Mouse (Mus musculus): Measurements from ENCODE around the gene Olfr1394. TPM values are rescaled to one million over a fixed set of nuclear protein-coding genes. Genes with fewer than 3 reads are reported as not detected.
A peak's percentile ranks its signal among the peaks of the same experiment; 100 is the strongest.
"Not testable (repeated sequence)": the region's sequence is repeated elsewhere in the genome, so short reads cannot be mapped to it uniquely, and the experiment has no call there.

Olfr1394 gene
- polyA plus RNA-seq, 1 experiment from 2014 or later, result not detected

- 81% methylated on average over 6 of the region's 6 CpGs for WGBS
- H3K4me3 ChIP-seq (ENCODE audit: low read length), result no peak overlapping the region
- no peak overlapping the region for H3K27ac ChIP-seq (ENCODE audit: low read depth, low read length)
- H3K9me3 ChIP-seq (ENCODE audit: control insufficient read depth, low read length), result no peaks in the 10 kb centered on the region
- no peak overlapping the region for H3K9ac ChIP-seq (ENCODE audit: low read depth, low read length)
- ATAC-seq, result no peak
- H3K27me3 ChIP-seq (replicated peaks; ENCODE audit: control insufficient read depth, insufficient read depth, low read length), result no peaks in the 10 kb centered on the region
- H3K4me2 ChIP-seq (ENCODE audit: low read length), result no peak overlapping the region
- no peaks in the 10 kb centered on the region for H3K4me1 ChIP-seq (ENCODE audit: control insufficient read depth, insufficient read depth, low read depth, low read length)
- H3K36me3 ChIP-seq (ENCODE audit: control insufficient read depth, insufficient read depth, low read length), result no peaks in the 10 kb centered on the region
Measured at GRCm38 (mm10) chr11:49186452-49186851, 32.3 kb downstream of the Olfr1394 start.

DNA sequence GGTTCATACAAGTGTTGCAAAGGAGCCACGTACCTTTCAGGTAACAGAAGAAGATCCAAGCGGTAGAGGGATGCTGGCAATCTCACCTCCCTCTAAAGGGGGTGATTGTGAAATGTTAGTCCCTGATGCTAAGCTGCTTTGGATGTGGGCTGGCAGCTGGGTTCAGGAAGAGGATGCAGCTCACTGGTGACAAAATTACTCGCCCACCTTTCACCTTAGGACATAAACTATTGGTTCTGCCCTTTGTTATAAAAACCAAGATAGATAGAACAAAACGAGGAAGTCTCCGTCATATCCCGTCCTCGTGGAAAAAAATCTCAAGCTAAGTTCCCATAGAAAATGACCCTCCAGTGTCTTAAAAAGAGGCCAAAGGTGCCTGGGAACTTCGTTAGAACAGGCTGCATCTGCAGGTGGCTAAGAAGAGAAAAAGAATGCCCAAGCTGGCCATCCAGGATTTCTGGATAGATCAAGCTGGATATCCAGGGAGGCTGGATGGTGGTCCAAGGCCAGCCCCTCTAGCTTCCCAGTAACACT is 32.8 kb downstream of the Olfr1394 start, which contains the start of gene Btnl9:
Gene Btnl9, minus strand, starts transcription at position 205 of the 534 bp plus-strand sequence.
- 81% methylated on average over 8 of the region's 8 CpGs for WGBS
- no peaks in the 10 kb centered on the region for H3K27me3 ChIP-seq (replicated peaks; ENCODE audit: control insufficient read depth, insufficient read depth, low read length)
- H3K4me3 ChIP-seq (ENCODE audit: low read length), result no peak within 1 kb of the TSS
- H3K4me1 ChIP-seq (ENCODE audit: control insufficient read depth, insufficient read depth, low read depth, low read length), result no peaks in the 10 kb centered on the region
- no peak within 1 kb of the TSS for H3K9ac ChIP-seq (ENCODE audit: low read depth, low read length)
- H3K36me3 ChIP-seq (ENCODE audit: control insufficient read depth, insufficient read depth, low read length), result no peaks in the 10 kb centered on the region
- ATAC-seq, result no peak
- no peaks in the 10 kb centered on the region for H3K9me3 ChIP-seq (ENCODE audit: control insufficient read depth, low read length)
- H3K4me2 ChIP-seq (ENCODE audit: low read length), result no peak within 1 kb of the TSS
- H3K27ac ChIP-seq (ENCODE audit: low read depth, low read length), result no peak within 1 kb of the TSS

DNA sequence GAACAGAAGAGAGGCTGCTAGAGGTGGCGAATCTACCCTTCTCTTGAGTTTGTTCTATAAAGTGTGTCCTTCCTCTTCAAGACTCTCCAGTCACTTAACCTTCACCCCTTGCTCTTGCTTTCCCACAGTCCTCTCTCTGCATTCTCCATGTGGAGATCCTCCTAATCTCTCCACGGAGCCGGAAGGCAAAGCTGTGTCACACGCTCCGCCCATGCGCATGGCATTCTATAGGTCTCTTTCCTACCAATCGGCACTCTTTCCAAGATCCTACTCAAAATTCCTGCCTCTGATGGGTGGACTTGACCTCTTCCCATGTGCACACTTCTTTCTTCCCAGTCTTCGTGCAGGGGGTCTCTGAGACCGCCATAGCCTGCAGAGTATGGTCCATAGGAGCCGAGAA is 33.5 kb downstream of the Olfr1394 start:
- WGBS, result 87% methylated on average over 10 of the region's 10 CpGs

DNA sequence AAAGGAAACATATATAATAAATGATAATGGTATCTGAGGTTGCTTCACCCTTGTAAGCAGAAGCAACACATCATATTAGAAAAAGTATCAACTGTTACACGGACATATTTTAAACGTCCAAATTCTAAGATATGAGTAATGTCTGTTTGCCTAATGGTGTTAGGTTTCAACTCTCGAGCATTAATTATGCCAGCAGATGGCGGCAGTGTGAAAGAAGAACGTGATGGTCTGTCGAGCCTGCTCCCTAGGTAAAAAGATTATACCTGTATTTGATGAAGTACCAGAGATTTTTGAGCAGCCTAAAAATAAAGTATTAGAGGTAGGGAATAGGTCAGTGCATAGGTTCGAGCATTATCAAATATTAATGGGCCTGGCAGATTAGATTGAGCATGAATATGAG is 35.6 kb downstream of the Olfr1394 start:
- Histone ChIP-seq H3K9ac (ENCODE audit: low read depth, low read length) (no peak overlapping the region), H3K4me2 (ENCODE audit: low read length) (no peak overlapping the region), H3K4me3 (ENCODE audit: low read length) (no peak overlapping the region), H3K27ac (ENCODE audit: low read depth, low read length) (no peak overlapping the region), H3K9me3 (ENCODE audit: control insufficient read depth, low read length) (no peaks in the 10 kb centered on the region), H3K27me3 (replicated peaks; ENCODE audit: control insufficient read depth, insufficient read depth, low read length) (no peaks in the 10 kb centered on the region), H3K36me3 (ENCODE audit: control insufficient read depth, insufficient read depth, low read length) (no peaks in the 10 kb centered on the region), H3K4me1 (ENCODE audit: control insufficient read depth, insufficient read depth, low read depth, low read length) (no peaks in the 10 kb centered on the region)
- 0 out of 2 replicates have a peak, but pooled peaks have one; percentile 50 for ATAC-seq
- WGBS, result 7% methylated on average over 7 of the region's 7 CpGs

More for the DNA sequence above, 33.5 kb downstream of the Olfr1394 start:
- Histone ChIP-seq H3K4me1 (ENCODE audit: control insufficient read depth, insufficient read depth, low read depth, low read length) (no peaks in the 10 kb centered on the region), H3K9ac (ENCODE audit: low read depth, low read length) (no peak overlapping the region), H3K4me2 (ENCODE audit: low read length) (no peak overlapping the region), H3K27me3 (replicated peaks; ENCODE audit: control insufficient read depth, insufficient read depth, low read length) (no peaks in the 10 kb centered on the region), H3K27ac (ENCODE audit: low read depth, low read length) (no peak overlapping the region), H3K4me3 (ENCODE audit: low read length) (no peak overlapping the region), H3K9me3 (ENCODE audit: control insufficient read depth, low read length) (no peaks in the 10 kb centered on the region), H3K36me3 (ENCODE audit: control insufficient read depth, insufficient read depth, low read length) (no peaks in the 10 kb centered on the region)
- ATAC-seq, result no peak

DNA sequence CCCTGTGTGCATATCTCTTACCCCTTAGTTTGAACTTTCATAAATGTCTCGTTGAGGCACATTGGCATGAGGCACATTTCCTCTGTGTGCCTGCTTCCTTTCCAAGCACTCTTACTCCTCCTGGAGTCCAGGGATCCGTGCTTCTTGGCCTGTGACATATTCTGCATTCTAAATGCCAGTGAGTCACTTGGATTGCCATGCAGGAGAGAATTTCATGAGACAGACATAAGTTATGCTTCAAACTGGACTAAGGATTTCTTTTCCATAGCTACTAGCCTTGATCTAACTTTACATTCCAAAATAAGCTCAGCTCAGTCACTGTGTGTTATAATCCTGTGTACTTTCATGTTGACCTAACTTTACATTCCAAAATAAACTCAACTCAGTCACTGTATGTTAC is 36.9 kb downstream of the Olfr1394 start:
- Histone ChIP-seq H3K4me2 (ENCODE audit: low read length) (no peak overlapping the region), H3K4me1 (ENCODE audit: control insufficient read depth, insufficient read depth, low read depth, low read length) (no peaks in the 10 kb centered on the region), H3K4me3 (ENCODE audit: low read length) (no peak overlapping the region), H3K27me3 (replicated peaks; ENCODE audit: control insufficient read depth, insufficient read depth, low read length) (no peaks in the 10 kb centered on the region), H3K9me3 (ENCODE audit: control insufficient read depth, low read length) (no peaks in the 10 kb centered on the region), H3K36me3 (ENCODE audit: control insufficient read depth, insufficient read depth, low read length) (no peaks in the 10 kb centered on the region), H3K9ac (ENCODE audit: low read depth, low read length) (no peak overlapping the region), H3K27ac (ENCODE audit: low read depth, low read length) (no peak overlapping the region)
- no peak for ATAC-seq
- 60% methylated on average over 2 of the region's 2 CpGs for WGBS

- not testable (repeated sequence) for H3K4me1 ChIP-seq (ENCODE audit: control insufficient read depth, insufficient read depth, low read depth, low read length); H3K4me3 ChIP-seq (ENCODE audit: low read length); H3K27me3 ChIP-seq (replicated peaks; ENCODE audit: control insufficient read depth, insufficient read depth, low read length); H3K9me3 ChIP-seq (ENCODE audit: control insufficient read depth, low read length); ATAC-seq; H3K9ac ChIP-seq (ENCODE audit: low read depth, low read length); H3K4me2 ChIP-seq (ENCODE audit: low read length); H3K27ac ChIP-seq (ENCODE audit: low read depth, low read length); H3K36me3 ChIP-seq (ENCODE audit: control insufficient read depth, insufficient read depth, low read length)
- 93% methylated on average over 8 of the region's 9 CpGs for WGBS
Measured at GRCm38 (mm10) chr11:49194771-49195170, 40.6 kb downstream of the Olfr1394 start.

GRCm38 (mm10) chr11:49195819-49196322 is 41.7 kb downstream of the Olfr1394 start:
- H3K9me3 ChIP-seq (ENCODE audit: control insufficient read depth, low read length), result no peaks in the 10 kb centered on the region
- no peak overlapping the region for H3K4me2 ChIP-seq (ENCODE audit: low read length)
- 90% methylated on average over 7 of the region's 7 CpGs for WGBS
- no peaks in the 10 kb centered on the region for H3K27me3 ChIP-seq (replicated peaks; ENCODE audit: control insufficient read depth, insufficient read depth, low read length)
- H3K9ac ChIP-seq (ENCODE audit: low read depth, low read length), result no peak overlapping the region
- no peaks in the 10 kb centered on the region for H3K36me3 ChIP-seq (ENCODE audit: control insufficient read depth, insufficient read depth, low read length)
- no peak for ATAC-seq
- no peak overlapping the region for H3K27ac ChIP-seq (ENCODE audit: low read depth, low read length)
- H3K4me1 ChIP-seq (ENCODE audit: control insufficient read depth, insufficient read depth, low read depth, low read length), result no peaks in the 10 kb centered on the region
- H3K4me3 ChIP-seq (ENCODE audit: low read length), result no peak overlapping the region

GRCm38 (mm10) chr11:49200666-49201065 is 46.5 kb downstream of the Olfr1394 start:
- no peak overlapping the region for H3K4me3 ChIP-seq (ENCODE audit: low read length)
- H3K27ac ChIP-seq (ENCODE audit: low read depth, low read length), result no peak overlapping the region
- H3K36me3 ChIP-seq (ENCODE audit: control insufficient read depth, insufficient read depth, low read length), result no peaks in the 10 kb centered on the region
- no peaks in the 10 kb centered on the region for H3K27me3 ChIP-seq (replicated peaks; ENCODE audit: control insufficient read depth, insufficient read depth, low read length)
- no peak overlapping the region for H3K9ac ChIP-seq (ENCODE audit: low read depth, low read length)
- H3K4me2 ChIP-seq (ENCODE audit: low read length), result no peak overlapping the region
- no peaks in the 10 kb centered on the region for H3K9me3 ChIP-seq (ENCODE audit: control insufficient read depth, low read length)
- ATAC-seq, result no peak
- peaks cover 13% of the 10 kb centered on the region for H3K4me1 ChIP-seq (ENCODE audit: control insufficient read depth, insufficient read depth, low read depth, low read length)

DNA sequence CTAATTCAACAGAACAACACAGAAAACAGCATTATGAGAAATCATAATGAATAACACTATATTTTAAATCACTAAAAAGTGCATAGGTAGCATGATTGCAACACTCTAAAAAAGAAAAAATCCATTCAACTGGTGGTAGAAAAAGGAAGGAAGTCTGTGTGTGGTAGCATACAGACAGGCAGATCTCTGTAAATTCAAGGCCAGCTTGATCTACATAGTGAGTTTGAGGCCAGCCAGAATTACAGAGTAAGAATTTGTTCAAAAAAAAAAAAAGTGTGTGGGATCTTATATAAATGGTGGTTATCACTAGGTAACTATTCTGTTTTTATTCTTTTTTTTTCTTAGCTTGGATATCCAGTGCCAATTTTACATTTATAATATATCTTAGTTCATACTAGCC is 47.0 kb downstream of the Olfr1394 start:
- Histone ChIP-seq H3K27ac (ENCODE audit: low read depth, low read length) (no peak overlapping the region), H3K4me2 (ENCODE audit: low read length) (no peak overlapping the region), H3K4me3 (ENCODE audit: low read length) (no peak overlapping the region), H3K9me3 (ENCODE audit: control insufficient read depth, low read length) (no peaks in the 10 kb centered on the region), H3K4me1 (ENCODE audit: control insufficient read depth, insufficient read depth, low read depth, low read length) (peaks cover 13% of the 10 kb centered on the region), H3K36me3 (ENCODE audit: control insufficient read depth, insufficient read depth, low read length) (no peaks in the 10 kb centered on the region), H3K9ac (ENCODE audit: low read depth, low read length) (no peak overlapping the region), H3K27me3 (replicated peaks; ENCODE audit: control insufficient read depth, insufficient read depth, low read length) (no peaks in the 10 kb centered on the region)
- ATAC-seq, result no peak

All from hindbrain, embryonic 16.5 days (tissue).